Mouse (Mus musculus) brain, embryonic 18.5 days (tissue): ENCODE results near the gene Icos.

Experiments
- DNase-seq: peaks from one replicate; pipeline ENCODE4 v3.0.0-alpha.2; 2012; ENCODE audit warnings: low read depth, low spot score

The Icos gene

GRCm38 (mm10) chr1:60962095-60962494, 15.6 kb upstream of the Icos start:
- DNase-seq = no peak

- DNase-seq = no peak
These were observed 10.2 kb upstream of the Icos start for GRCm38 (mm10) chr1:60967521-60967920.

GRCm38 (mm10) chr1:60970846-60971245, 6.9 kb upstream of the Icos start:
- no peak for DNase-seq

- DNase-seq = no peak
These were observed 3.5 kb upstream of the Icos start for GRCm38 (mm10) chr1:60974221-60974620.

- no peak for DNase-seq
These were observed 2.0 kb upstream of the Icos start for GRCm38 (mm10) chr1:60975646-60976294.

- no peak for DNase-seq
These were observed 1.6 kb downstream of the Icos start for GRCm38 (mm10) chr1:60979126-60979842.

- DNase-seq = no peak
These were observed 2.1 kb downstream of the Icos start for GRCm38 (mm10) chr1:60979843-60980235.

- no peak for DNase-seq
These were observed 7.3 kb downstream of the Icos start for GRCm38 (mm10) chr1:60985075-60985474.

GRCm38 (mm10) chr1:60986141-60986540, 8.4 kb downstream of the Icos start:
- no peak for DNase-seq

GRCm38 (mm10) chr1:60989086-60989485, 11.4 kb downstream of the Icos start:
- DNase-seq = no peak

GRCm38 (mm10) chr1:60990305-60990704, 12.6 kb downstream of the Icos start:
- no peak for DNase-seq

GRCm38 (mm10) chr1:60998008-60998557, 20.4 kb downstream of the Icos start:
- no peak for DNase-seq

- DNase-seq = no peak
These were observed 21.0 kb downstream of the Icos start for GRCm38 (mm10) chr1:60998689-60999088.

- no peak for DNase-seq
These were observed 24.1 kb downstream of the Icos start for GRCm38 (mm10) chr1:61001786-61002354.

- no peak for DNase-seq
These were observed 28.5 kb downstream of the Icos start for GRCm38 (mm10) chr1:61006229-61006628.

GRCm38 (mm10) chr1:61007516-61007915, 29.8 kb downstream of the Icos start:
- no peak for DNase-seq

GRCm38 (mm10) chr1:61016578-61017118, 38.9 kb downstream of the Icos start:
- DNase-seq = no peak

GRCm38 (mm10) chr1:61026712-61027111, 49.0 kb downstream of the Icos start:
- no peak for DNase-seq

- no peak for DNase-seq
These were observed 49.8 kb downstream of the Icos start for GRCm38 (mm10) chr1:61027519-61027918.

GRCm38 (mm10) chr1:61029919-61030318, 52.2 kb downstream of the Icos start:
- DNase-seq = no peak

GRCm38 (mm10) chr1:61030532-61030931, 52.8 kb downstream of the Icos start:
- DNase-seq = no peak

GRCm38 (mm10) chr1:61035270-61035669, 57.5 kb downstream of the Icos start:
- no peak for DNase-seq
